Mouse (Mus musculus) limb, embryonic 11.5 days (tissue): ENCODE results near the gene Hamp2. TPM values are rescaled to one million over a fixed set of nuclear protein-coding genes. Genes with fewer than 3 reads are reported as not detected.

ENCODE experiments used
- ATAC-seq: fragments of 200-750 bp; cut with Nextera tagmentation; 2 replicates; pipeline ENCODE4 v1.8.0; 2017; ENCODE audit warnings: low read depth; ENCODE audit not compliant: insufficient number of reproducible peaks, low FRiP score, low TSS enrichment
- DNase-seq: peaks from one replicate; pipeline ENCODE4 v3.0.0-alpha.2; 2015; ENCODE audit warnings: low spot score
- H3K27ac ChIP-seq: fragments of 300-500 bp; sonication (generic); replicated peaks from 2 replicates; pipeline ENCODE4 v1.5.1; 2014; ENCODE audit warnings: low read depth, mild to moderate bottlenecking, low read length
- H3K27me3 ChIP-seq: fragments of 300-500 bp; sonication (generic); 2 replicates; pipeline ENCODE4 v1.6.1; 2014; ENCODE audit warnings: mild to moderate bottlenecking, low read length, mixed read lengths; ENCODE audit not compliant: control insufficient read depth, insufficient read depth
- H3K36me3 ChIP-seq: fragments of 300-500 bp; sonication (generic); 2 replicates; pipeline ENCODE4 v1.6.1; 2014; ENCODE audit warnings: mild to moderate bottlenecking, low read length, moderate library complexity, mixed read lengths; ENCODE audit not compliant: control insufficient read depth, insufficient read depth
- H3K4me1 ChIP-seq: fragments of 300-500 bp; sonication (generic); 2 replicates; pipeline ENCODE4 v1.6.1; 2014; ENCODE audit warnings: low read length, mixed read lengths; ENCODE audit not compliant: control insufficient read depth, insufficient read depth
- H3K4me2 ChIP-seq: fragments of 300-500 bp; sonication (generic); 2 replicates; pipeline ENCODE4 v1.6.1; 2014; ENCODE audit warnings: low read depth, mild to moderate bottlenecking, moderate library complexity; ENCODE audit not compliant: severe bottlenecking
- H3K4me3 ChIP-seq: fragments of 300-500 bp; sonication (generic); 2 replicates; pipeline ENCODE4 v1.5.1; 2014; ENCODE audit warnings: low read depth, low read length
- H3K9ac ChIP-seq: fragments of 300-500 bp; sonication (generic); 2 replicates; pipeline ENCODE4 v1.6.1; 2014; ENCODE audit warnings: mild to moderate bottlenecking, low read length
- H3K9me3 ChIP-seq: fragments of 300-500 bp; sonication (generic); 2 replicates; pipeline ENCODE4 v1.6.1; 2016; ENCODE audit warnings: low read length; ENCODE audit not compliant: control insufficient read depth
- WGBS: fragments of 180-500 bp; shearing (Covaris S2); extraction: QIAGEN DNeasy Blood & Tissue Kit; methylation state at CpG from one replicate; pipeline ENCODE4 v1.1.7; 2014; 5-methylcytosine and 5-hydroxymethylcytosine counted together
- polyA plus RNA-seq: library from polyadenylated mRNA; unstranded; fragments of >200 nt; fragmentation: Nextera tagmentation; extraction: Ambion mirVana; gene quantifications from 2 replicates; pipeline ENCODE4 v1.2.1, GENCODE M21; 2014

Gene Hamp2
- polyA plus RNA-seq, 1 experiment from 2014 or later: not detected

GRCm38 (mm10) chr7:30880176-30880575, 44.3 kb downstream of the Hamp2 start, which contains the start of gene Cd22:
Gene Cd22, minus strand, starts transcription at chr7:30880342.
- H3K9ac ChIP-seq: no peak within 1 kb of the TSS; the same call in 1 of the 2 replicates
- no peaks in the 10 kb centered on the region for H3K9me3 ChIP-seq
- no peaks in the 10 kb centered on the region for H3K27me3 ChIP-seq
- DNase-seq (no peak), ATAC-seq (no peak)
- no peak within 1 kb of the TSS for H3K4me3 ChIP-seq
- 71% methylated on average over 7 of the region's 7 CpGs for WGBS
- no peaks in the 10 kb centered on the region for H3K36me3 ChIP-seq
- no peak within 1 kb of the TSS for H3K27ac ChIP-seq
- H3K4me2 ChIP-seq: no peak within 1 kb of the TSS
- H3K4me1 ChIP-seq: no peaks in the 10 kb centered on the region

GRCm38 (mm10) chr7:30878950-30879349, 45.5 kb downstream of the Hamp2 start:
- whole genome bisulfite sequencing: 79% methylated on average over 6 of the region's 6 CpGs
- no peak for DNase-seq
- Histone ChIP-seq H3K27ac (no peak overlapping the region), H3K4me3 (no peak overlapping the region), H3K9ac (no peak overlapping the region), H3K27me3 (no peaks in the 10 kb centered on the region), H3K4me1 (no peaks in the 10 kb centered on the region), H3K4me2 (no peak overlapping the region), H3K9me3 (no peaks in the 10 kb centered on the region), H3K36me3 (no peaks in the 10 kb centered on the region)
- ATAC-seq: no peak

- ATAC-seq (no peak), DNase-seq (peak; percentile 81)
- Histone ChIP-seq H3K27me3 (no peaks in the 10 kb centered on the region), H3K4me2 (peak overlapping the region; percentile 11; the same call in 1 of the 2 replicates), H3K27ac (no peak overlapping the region), H3K4me3 (no peak overlapping the region), H3K9me3 (no peaks in the 10 kb centered on the region), H3K36me3 (no peaks in the 10 kb centered on the region), H3K4me1 (no peaks in the 10 kb centered on the region), H3K9ac (no peak overlapping the region)
- WGBS: 24% methylated on average over 15 of the region's 15 CpGs
Observed at GRCm38 (mm10) chr7:30873083-30873482, 51.4 kb downstream of the Hamp2 start.

Other genes with a start within 250 kb of the Hamp2 start
- gene 2200002J24Rik, start 225.8 kb downstream of the Hamp2 start, polyA plus RNA-seq: not detected in 2 replicates
- 0.28 and 0.41 TPM in 2 replicates for gene Atp4a, start 212.5 kb downstream of the Hamp2 start, polyA plus RNA-seq
- 143 and 149 TPM in 2 replicates for gene Tmem147, start 195.1 kb downstream of the Hamp2 start, polyA plus RNA-seq
- 0.43 and 0.47 TPM in 2 replicates for gene Gapdhs, start 181.0 kb downstream of the Hamp2 start, polyA plus RNA-seq
- gene Sbsn, start 173.2 kb downstream of the Hamp2 start, polyA plus RNA-seq: 0.27 and 1.3 TPM in 2 replicates
- not detected in 2 replicates for gene Dmkn, start 160.9 kb downstream of the Hamp2 start, polyA plus RNA-seq
- gene Krtdap, start 136.8 kb downstream of the Hamp2 start, polyA plus RNA-seq: not detected in 2 replicates
- 0.10 TPM in 1 of 2 replicates, not detected in the other for gene Ffar2, start 100.9 kb downstream of the Hamp2 start, polyA plus RNA-seq
- 0.09 TPM in 1 of 2 replicates, not detected in the other for gene Ffar3, start 68.5 kb downstream of the Hamp2 start, polyA plus RNA-seq
- gene Ffar1, start 63.1 kb downstream of the Hamp2 start, polyA plus RNA-seq: not detected in 2 replicates
- 0.65 TPM in 1 of 2 replicates, not detected in the other for gene Cd22, start 44.3 kb downstream of the Hamp2 start, polyA plus RNA-seq
- 0.21 and 0.27 TPM in 2 replicates for gene Mag, start 9.8 kb downstream of the Hamp2 start, polyA plus RNA-seq
- not detected in 2 replicates for gene Hamp, start 19.4 kb upstream of the Hamp2 start, polyA plus RNA-seq
- gene Usf2, start 32.1 kb upstream of the Hamp2 start, polyA plus RNA-seq: 25.5 and 29.7 TPM in 2 replicates
- 25.7 and 27.5 TPM in 2 replicates for gene Lsr, start 48.8 kb upstream of the Hamp2 start, polyA plus RNA-seq
- gene Fam187b, start 49.1 kb upstream of the Hamp2 start, polyA plus RNA-seq: 0.81 and 1.2 TPM in 2 replicates
- 10.8 and 11.5 TPM in 2 replicates for gene Fxyd5, start 117.8 kb upstream of the Hamp2 start, polyA plus RNA-seq
- gene Fxyd7, start 126.8 kb upstream of the Hamp2 start, polyA plus RNA-seq: 2.9 and 3.1 TPM in 2 replicates
- 12.5 and 13.7 TPM in 2 replicates for gene Fxyd1, start 132.5 kb upstream of the Hamp2 start, polyA plus RNA-seq
- gene Lgi4, start 134.7 kb upstream of the Hamp2 start, polyA plus RNA-seq: 0.10 and 0.23 TPM in 2 replicates
- gene Fxyd3, start 152.0 kb upstream of the Hamp2 start, polyA plus RNA-seq: 12.9 and 17.5 TPM in 2 replicates
- 2.2 and 2.3 TPM in 2 replicates for gene Hpn, start 190.6 kb upstream of the Hamp2 start, polyA plus RNA-seq
- gene Scn1b, start 202.3 kb upstream of the Hamp2 start, polyA plus RNA-seq: 0.51 and 1.0 TPM in 2 replicates
- 86.9 and 87.2 TPM in 2 replicates for gene Gramd1a, start 231.2 kb upstream of the Hamp2 start, polyA plus RNA-seq